Mouse (Mus musculus) liver, embryonic 12.5 days (tissue): ENCODE data around the gene Hoxd10. TPM values are rescaled to one million over a fixed set of nuclear protein-coding genes. Genes with fewer than 3 reads are reported as not detected.

Experiments used
- ATAC-seq: fragments of 200-750 bp; cut with Nextera tagmentation; 2 replicates; pipeline ENCODE4 v1.8.0; 2017; ENCODE audit warnings: moderate number of reproducible peaks, mild to moderate bottlenecking, moderate library complexity
- H3K27ac ChIP-seq: fragments of 300-500 bp; sonication (generic); 2 replicates; pipeline ENCODE4 v1.5.1; 2016; ENCODE audit warnings: mild to moderate bottlenecking
- H3K27me3 ChIP-seq: fragments of 300-500 bp; sonication (generic); replicated peaks from 2 replicates; pipeline ENCODE4 v1.6.1; 2016; ENCODE audit warnings: mild to moderate bottlenecking, moderate library complexity
- H3K36me3 ChIP-seq: fragments of 300-500 bp; sonication (generic); 2 replicates; pipeline ENCODE4 v1.6.1; 2016; ENCODE audit warnings: mild to moderate bottlenecking, moderate library complexity
- H3K4me1 ChIP-seq: fragments of 300-500 bp; sonication (generic); 2 replicates; pipeline ENCODE4 v1.6.1; 2016
- H3K4me2 ChIP-seq: fragments of 300-500 bp; sonication (generic); 2 replicates; pipeline ENCODE4 v1.6.1; 2016; ENCODE audit warnings: mild to moderate bottlenecking, moderate library complexity
- H3K4me3 ChIP-seq: fragments of 300-500 bp; sonication (generic); 2 replicates; pipeline ENCODE4 v1.5.1; 2016; ENCODE audit warnings: mild to moderate bottlenecking, moderate library complexity
- H3K9ac ChIP-seq: fragments of 300-500 bp; sonication (generic); 2 replicates; pipeline ENCODE4 v1.6.1; 2016; ENCODE audit warnings: mild to moderate bottlenecking, moderate library complexity
- H3K9me3 ChIP-seq: fragments of 300-500 bp; sonication (generic); replicated peaks from 2 replicates; pipeline ENCODE4 v1.6.1; 2016; ENCODE audit warnings: mild to moderate bottlenecking, moderate library complexity
- WGBS: fragments of 180-500 bp; shearing (Covaris S2); methylation state at CpG from one replicate; pipeline ENCODE4 v1.1.7; 2016; ENCODE audit not compliant: insufficient replicate concordance; 5-methylcytosine and 5-hydroxymethylcytosine counted together
- polyA plus RNA-seq: library from polyadenylated mRNA; unstranded; fragments of >200 nt; fragmentation: Nextera tagmentation; extraction: Ambion mirVana; gene quantifications from 2 replicates; pipeline ENCODE4 v1.2.1, GENCODE M21; 2016

Gene Hoxd10
- polyA plus RNA-seq, 1 experiment from 2014 or later = not detected

DNA sequence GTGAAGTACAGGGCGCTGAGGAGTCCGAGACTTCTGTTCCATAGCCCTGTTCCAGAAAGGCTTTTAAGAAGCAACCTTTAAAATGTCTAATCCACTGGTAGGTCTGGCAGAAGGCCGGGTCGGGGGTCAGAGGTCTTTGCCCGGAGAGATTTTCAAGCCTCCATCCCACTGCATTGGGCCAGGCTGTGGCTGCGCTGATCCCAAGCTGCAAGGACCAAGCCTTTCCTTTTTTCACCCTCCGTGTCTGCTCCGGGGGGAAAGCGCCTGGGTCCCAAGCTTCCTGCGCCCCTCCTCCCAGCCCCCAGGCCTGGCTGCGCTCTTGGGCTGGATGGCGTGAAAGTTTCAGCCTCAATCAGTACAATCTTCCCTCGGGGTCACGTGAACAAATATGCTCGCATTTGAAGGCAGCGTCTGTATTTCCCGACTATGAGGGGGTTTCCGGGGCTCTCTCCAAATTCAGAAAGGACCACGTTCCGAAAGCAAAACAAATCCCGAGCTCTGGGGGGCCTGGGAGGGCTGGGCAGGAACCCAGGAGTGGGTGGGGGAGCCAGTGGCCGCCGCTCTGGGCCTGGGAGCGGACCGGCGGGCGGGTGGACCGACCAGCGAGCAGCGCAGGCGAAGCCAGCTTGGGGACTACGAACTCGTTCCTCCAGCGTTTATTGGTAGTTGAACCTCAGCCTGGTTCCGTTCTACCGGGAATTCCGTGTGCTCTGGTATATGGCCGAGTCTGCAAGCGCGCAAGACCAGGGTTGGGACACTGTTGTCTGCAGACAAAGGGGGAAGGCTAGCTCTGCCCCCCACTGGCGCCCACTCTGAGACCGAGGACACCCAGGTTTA is 44.3 kb downstream of the Hoxd10 start:
- Histone ChIP-seq H3K4me2 (peak overlapping the region; percentile 27), H3K27me3 (peaks cover 100% of the 10 kb centered on the region), H3K36me3 (no peaks in the 10 kb centered on the region), H3K9me3 (no peaks in the 10 kb centered on the region), H3K4me1 (no peaks in the 10 kb centered on the region), H3K27ac (no peak overlapping the region), H3K4me3 (peak overlapping the region; percentile 14), H3K9ac (no peak overlapping the region)
- ATAC-seq = no peak
- WGBS = 1% methylated on average over 42 of the region's 42 CpGs

- 4% methylated on average over 15 of the region's 15 CpGs for WGBS
- no peaks in the 10 kb centered on the region for H3K9me3 ChIP-seq
- ATAC-seq = no peak
- no peaks in the 10 kb centered on the region for H3K4me1 ChIP-seq
- H3K9ac ChIP-seq = no peak overlapping the region
- H3K4me2 ChIP-seq = no peak overlapping the region
- H3K36me3 ChIP-seq = no peaks in the 10 kb centered on the region
- no peak overlapping the region for H3K4me3 ChIP-seq
- H3K27ac ChIP-seq = no peak overlapping the region
- peaks cover 100% of the 10 kb centered on the region for H3K27me3 ChIP-seq
Observed at GRCm38 (mm10) chr2:74736688-74737577, 45.2 kb downstream of the Hoxd10 start.

GRCm38 (mm10) chr2:74737578-74738070 is 45.9 kb downstream of the Hoxd10 start:
- no peak for ATAC-seq
- Histone ChIP-seq H3K4me2 (no peak overlapping the region), H3K9ac (no peak overlapping the region), H3K27me3 (peaks cover 99% of the 10 kb centered on the region), H3K9me3 (no peaks in the 10 kb centered on the region), H3K4me3 (no peak overlapping the region), H3K36me3 (no peaks in the 10 kb centered on the region), H3K27ac (no peak overlapping the region), H3K4me1 (no peaks in the 10 kb centered on the region)
- WGBS = 12% methylated on average over 7 of the region's 7 CpGs

GRCm38 (mm10) chr2:74738623-74739475 is 47.1 kb downstream of the Hoxd10 start:
- no peak overlapping the region for H3K9ac ChIP-seq
- WGBS = 4% methylated on average over 20 of the region's 20 CpGs
- H3K4me2 ChIP-seq = no peak overlapping the region
- no peak for ATAC-seq
- H3K9me3 ChIP-seq = no peaks in the 10 kb centered on the region
- no peak overlapping the region for H3K27ac ChIP-seq
- H3K36me3 ChIP-seq = no peaks in the 10 kb centered on the region
- H3K27me3 ChIP-seq = peaks cover 97% of the 10 kb centered on the region
- no peak overlapping the region for H3K4me3 ChIP-seq
- no peaks in the 10 kb centered on the region for H3K4me1 ChIP-seq

- WGBS = 8% methylated on average over 2 of the region's 2 CpGs
- no peak overlapping the region for H3K4me2 ChIP-seq
Observed at GRCm38 (mm10) chr2:74739476-74739800, 47.7 kb downstream of the Hoxd10 start.

GRCm38 (mm10) chr2:74739869-74740268 is 48.1 kb downstream of the Hoxd10 start:
- Histone ChIP-seq H3K4me3 (no peak overlapping the region), H3K4me2 (no peak overlapping the region), H3K27ac (no peak overlapping the region), H3K9ac (no peak overlapping the region), H3K4me1 (no peaks in the 10 kb centered on the region), H3K27me3 (peaks cover 97% of the 10 kb centered on the region), H3K9me3 (no peaks in the 10 kb centered on the region), H3K36me3 (no peaks in the 10 kb centered on the region)
- ATAC-seq = no peak
- WGBS = 9% methylated on average over 14 of the region's 14 CpGs

More at GRCm38 (mm10) chr2:74739476-74739800, 47.7 kb downstream of the Hoxd10 start:
- Histone ChIP-seq H3K4me3 (no peak overlapping the region), H3K36me3 (no peaks in the 10 kb centered on the region), H3K9me3 (no peaks in the 10 kb centered on the region), H3K4me1 (no peaks in the 10 kb centered on the region), H3K27me3 (peaks cover 97% of the 10 kb centered on the region), H3K27ac (no peak overlapping the region), H3K9ac (no peak overlapping the region)
- no peak for ATAC-seq

- no peak overlapping the region for H3K9ac ChIP-seq
- H3K27ac ChIP-seq = no peak overlapping the region
- no peak for ATAC-seq
- no peaks in the 10 kb centered on the region for H3K36me3 ChIP-seq
- no peak overlapping the region for H3K4me3 ChIP-seq
- H3K4me1 ChIP-seq = no peaks in the 10 kb centered on the region
- H3K27me3 ChIP-seq = peaks cover 97% of the 10 kb centered on the region
- no peaks in the 10 kb centered on the region for H3K9me3 ChIP-seq
- no peak overlapping the region for H3K4me2 ChIP-seq
- WGBS = 3% methylated on average over 43 of the region's 43 CpGs
Observed at GRCm38 (mm10) chr2:74740311-74741091, 48.8 kb downstream of the Hoxd10 start.

DNA sequence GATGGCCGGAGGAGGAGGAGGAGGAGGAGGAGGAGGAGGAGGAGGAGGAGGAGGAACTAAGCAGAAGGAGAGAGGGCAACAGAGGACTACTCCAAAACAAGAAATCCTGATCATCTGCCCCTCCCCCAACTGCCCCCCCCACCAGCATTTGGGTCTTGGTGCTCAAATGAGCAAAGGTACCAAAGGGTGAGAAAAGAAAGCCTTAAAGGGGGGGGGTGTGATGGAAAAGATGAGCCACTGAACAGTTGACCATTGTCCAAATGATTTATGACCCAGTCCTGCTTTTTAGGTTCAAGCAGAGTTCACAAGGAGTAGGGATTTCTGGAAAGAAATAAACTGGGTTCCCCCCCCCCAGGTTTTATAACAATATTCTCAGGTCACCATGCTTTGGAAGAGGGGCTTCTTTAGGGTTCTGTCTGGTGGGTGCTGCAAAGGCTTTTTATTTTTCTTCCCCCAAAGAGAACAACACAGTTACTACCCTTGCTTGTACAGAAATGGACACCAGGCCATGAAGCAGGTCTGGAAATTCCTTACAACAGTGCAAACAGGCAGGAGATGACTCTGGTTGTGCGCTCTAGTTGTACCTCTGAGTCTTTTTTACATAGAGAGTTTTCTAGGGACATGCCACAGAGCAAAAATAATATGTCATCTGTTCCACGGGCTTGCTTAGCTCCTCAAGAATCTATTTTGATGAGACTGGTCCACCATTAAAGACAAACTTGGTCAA is 49.7 kb downstream of the Hoxd10 start:
- H3K9me3 ChIP-seq = no peaks in the 10 kb centered on the region
- H3K9ac ChIP-seq = no peak overlapping the region
- H3K27me3 ChIP-seq = peaks cover 97% of the 10 kb centered on the region
- H3K4me3 ChIP-seq = no peak overlapping the region
- ATAC-seq = no peak
- H3K4me2 ChIP-seq = no peak overlapping the region
- H3K36me3 ChIP-seq = no peaks in the 10 kb centered on the region
- H3K27ac ChIP-seq = no peak overlapping the region
- H3K4me1 ChIP-seq = no peaks in the 10 kb centered on the region
- 35% methylated on average over 2 of the region's 3 CpGs for WGBS

- Histone ChIP-seq H3K4me1 (0 out of 2 replicates have a peak, but pooled peaks cover 4% of the 10 kb centered on the region), H3K9ac (no peak overlapping the region), H3K36me3 (no peaks in the 10 kb centered on the region), H3K4me3 (no peak overlapping the region), H3K9me3 (no peaks in the 10 kb centered on the region), H3K27me3 (peaks cover 97% of the 10 kb centered on the region), H3K4me2 (no peak overlapping the region), H3K27ac (no peak overlapping the region)
- no peak for ATAC-seq
Observed at GRCm38 (mm10) chr2:74741979-74742277, 50.2 kb downstream of the Hoxd10 start.
